In genomic region chr8:90130704-90131267, GRCm38 (mm10) we compare ENCODE assay signal across 27 mouse cellular contexts.
DNase-seq lines count a peak whose midpoint lies in the region; ATAC-seq lines count a peak whose summit lies in the region.
"Had no signal": no experiment of that assay in that cellular context is flagged by ENCODE, and none has a peak within 500 bp of the region (broad histone marks: within the 10 kb centered on the region; RNA-seq: fewer than 3 reads in every experiment).

No protein-coding gene starts in this region.

- WGBS in embryonic facial prominence, embryonic 14.5 days: 78% methylated on average over 5 of the region's 5 CpGs
- WGBS in embryonic facial prominence, embryonic 10.5 days: 87% methylated on average over 5 of the region's 5 CpGs
- 63% methylated on average over 5 of the region's 5 CpGs for WGBS in limb, embryonic 13.5 days
- 91% methylated on average over 5 of the region's 5 CpGs for WGBS in limb, embryonic 10.5 days
- 65% methylated on average over 5 of the region's 5 CpGs for WGBS in limb, embryonic 15.5 days

- H3K27ac ChIP-seq in embryonic facial prominence, embryonic 14.5 days (replicated peaks; ENCODE audit: low read depth, low read length): no peak overlapping the region
- no peak overlapping the region for H3K27ac ChIP-seq in embryonic facial prominence, embryonic 10.5 days (replicated peaks)
- no peak overlapping the region for H3K27ac ChIP-seq in limb, embryonic 13.5 days
- no peak overlapping the region for H3K27ac ChIP-seq in limb, embryonic 10.5 days
- no peak overlapping the region for H3K27ac ChIP-seq in limb, embryonic 15.5 days
- H3K27ac ChIP-seq: embryonic facial prominence, embryonic 12.5 days; embryonic facial prominence, embryonic 15.5 days; forebrain, embryonic 10.5 days; forebrain, embryonic 12.5 days had no signal

- H3K4me2 ChIP-seq in embryonic facial prominence, embryonic 14.5 days (ENCODE audit: low read depth, low read length): no peak overlapping the region
- no peak overlapping the region for H3K4me2 ChIP-seq in limb, embryonic 13.5 days (replicated peaks)
- no peak overlapping the region for H3K4me2 ChIP-seq in limb, embryonic 15.5 days
- H3K4me2 ChIP-seq: embryonic facial prominence, embryonic 12.5 days; embryonic facial prominence, embryonic 15.5 days; forebrain, embryonic 12.5 days had no signal

- no peak overlapping the region for H3K9ac ChIP-seq in embryonic facial prominence, embryonic 14.5 days (ENCODE audit: low read depth, low read length)
- H3K9ac ChIP-seq in limb, embryonic 13.5 days: no peak overlapping the region
- H3K9ac ChIP-seq in limb, embryonic 15.5 days: no peak overlapping the region
- H3K9ac ChIP-seq: embryonic facial prominence, embryonic 12.5 days; embryonic facial prominence, embryonic 15.5 days; forebrain, embryonic 12.5 days had no signal

- ATAC-seq in embryonic facial prominence, embryonic 14.5 days (ENCODE audit: low read depth): no peak
- ATAC-seq in limb, embryonic 13.5 days (ENCODE audit: low FRiP score, low read depth): peak; percentile 69; the same call in 1 of the 2 replicates
- peak; percentile 58; the same call in 1 of the 2 replicates for ATAC-seq in limb, embryonic 15.5 days (ENCODE audit: insufficient number of reproducible peaks, low FRiP score, low TSS enrichment, low read depth)
- ATAC-seq: CD4-positive, CD25-positive, alpha-beta regulatory T cell, adult 4 months; forebrain, embryonic 14.5 days; forebrain, embryonic 16.5 days had no signal

- peak; percentile 27 for DNase-seq in embryonic facial prominence, embryonic 14.5 days (ENCODE audit: low spot score)
- no peak for DNase-seq in embryonic facial prominence, embryonic 10.5 days (ENCODE audit: low spot score)
- no peak for DNase-seq in limb, embryonic 10.5 days (ENCODE audit: low spot score)
- DNase-seq in layer of hippocampus, adult 11-12 months (ENCODE audit: low spot score): no peak
- DNase-seq: adrenal gland, adult 2 months; adrenal gland, postnatal 10 days; adrenal gland, postnatal 25 days; B cell, adult 2 months; cerebellum, adult 11 months; cerebellum, adult 18-20 months; cerebellum, adult 8-10 months; cerebellum, adult 9-11 months; cerebellum, postnatal 14 days; cerebellum, postnatal 36 days; embryo, embryonic 11 days had no signal

- no peaks in the 10 kb centered on the region for H3K27me3 ChIP-seq in embryonic facial prominence, embryonic 14.5 days (replicated peaks; ENCODE audit: control insufficient read depth, insufficient read depth, low read length)
- no peaks in the 10 kb centered on the region for H3K27me3 ChIP-seq in embryonic facial prominence, embryonic 10.5 days (replicated peaks; ENCODE audit: low read depth, poor library complexity, severe bottlenecking)
- H3K27me3 ChIP-seq in limb, embryonic 13.5 days: no peaks in the 10 kb centered on the region
- H3K27me3 ChIP-seq in limb, embryonic 10.5 days (ENCODE audit: low read depth, poor library complexity, severe bottlenecking): no peaks in the 10 kb centered on the region
- H3K27me3 ChIP-seq in limb, embryonic 15.5 days: no peaks in the 10 kb centered on the region
- H3K27me3 ChIP-seq: CH12.LX; embryonic facial prominence, embryonic 12.5 days; embryonic facial prominence, embryonic 15.5 days; forebrain, embryonic 12.5 days had no signal

- no peaks in the 10 kb centered on the region for H3K9me3 ChIP-seq in embryonic facial prominence, embryonic 14.5 days (ENCODE audit: control insufficient read depth, low read length)
- H3K9me3 ChIP-seq in embryonic facial prominence, embryonic 10.5 days: no peaks in the 10 kb centered on the region
- H3K9me3 ChIP-seq in limb, embryonic 13.5 days: no peaks in the 10 kb centered on the region
- no peaks in the 10 kb centered on the region for H3K9me3 ChIP-seq in limb, embryonic 10.5 days (replicated peaks)
- H3K9me3 ChIP-seq in limb, embryonic 15.5 days: no peaks in the 10 kb centered on the region
- H3K9me3 ChIP-seq: embryonic facial prominence, embryonic 12.5 days; embryonic facial prominence, embryonic 15.5 days; forebrain, embryonic 10.5 days; forebrain, embryonic 12.5 days had no signal

- no peaks in the 10 kb centered on the region for H3K36me3 ChIP-seq in embryonic facial prominence, embryonic 14.5 days (ENCODE audit: control insufficient read depth, insufficient read depth, low read length)
- no peaks in the 10 kb centered on the region for H3K36me3 ChIP-seq in embryonic facial prominence, embryonic 10.5 days (replicated peaks)
- no peaks in the 10 kb centered on the region for H3K36me3 ChIP-seq in limb, embryonic 13.5 days
- no peaks in the 10 kb centered on the region for H3K36me3 ChIP-seq in limb, embryonic 10.5 days
- no peaks in the 10 kb centered on the region for H3K36me3 ChIP-seq in limb, embryonic 15.5 days
- H3K36me3 ChIP-seq: embryonic facial prominence, embryonic 12.5 days; embryonic facial prominence, embryonic 15.5 days; forebrain, embryonic 10.5 days; forebrain, embryonic 12.5 days; G1E had no signal

- H3K4me1 ChIP-seq in embryonic facial prominence, embryonic 14.5 days (ENCODE audit: control insufficient read depth, insufficient read depth, low read length): no peaks in the 10 kb centered on the region
- H3K4me1 ChIP-seq in embryonic facial prominence, embryonic 10.5 days: no peaks in the 10 kb centered on the region
- H3K4me1 ChIP-seq in limb, embryonic 13.5 days: peaks cover 5% of the 10 kb centered on the region; the same call in 1 of the 2 replicates
- no peaks in the 10 kb centered on the region for H3K4me1 ChIP-seq in limb, embryonic 10.5 days
- no peaks in the 10 kb centered on the region for H3K4me1 ChIP-seq in limb, embryonic 15.5 days
- H3K4me1 ChIP-seq: embryonic facial prominence, embryonic 12.5 days; embryonic facial prominence, embryonic 15.5 days; forebrain, embryonic 10.5 days; forebrain, embryonic 12.5 days had no signal

- no peak overlapping the region for H3K4me3 ChIP-seq in embryonic facial prominence, embryonic 14.5 days (ENCODE audit: low read depth, low read length)
- no peak overlapping the region for H3K4me3 ChIP-seq in embryonic facial prominence, embryonic 10.5 days
- H3K4me3 ChIP-seq in limb, embryonic 13.5 days: no peak overlapping the region
- H3K4me3 ChIP-seq in limb, embryonic 10.5 days: no peak overlapping the region
- no peak overlapping the region for H3K4me3 ChIP-seq in limb, embryonic 15.5 days
- H3K4me3 ChIP-seq: embryonic facial prominence, embryonic 12.5 days; embryonic facial prominence, embryonic 15.5 days; erythroblast, embryonic 14.5 days; forebrain, embryonic 10.5 days; forebrain, embryonic 12.5 days had no signal
